Mouse (Mus musculus) gastrocnemius, postnatal 4 days (tissue): ENCODE measurements around the gene Nav2. TPM values are rescaled to one million over a fixed set of nuclear protein-coding genes. Genes with fewer than 3 reads are reported as not detected.

Experiments used
- DNase-seq, 2 experiments: peaks; one replicate each; pipeline ENCODE4 v3.0.0; 2021 to 2022; ENCODE audit warnings: low spot score in 2 of 2, mixed read lengths in 2 of 2
- total RNA-seq, 2 experiments: library from RNA; stranded (reverse); gene quantifications; 2 replicates each; pipeline ENCODE4 v1.2.3; 2021

The Nav2 gene
- total RNA-seq, 2 experiments from 2014 or later, result 79.5 to 86.2 TPM

- DNase-seq, result no peak
These were observed 435.4 kb downstream of the Nav2 start for GRCm38 (mm10) chr7:49343752-49344484.

DNA sequence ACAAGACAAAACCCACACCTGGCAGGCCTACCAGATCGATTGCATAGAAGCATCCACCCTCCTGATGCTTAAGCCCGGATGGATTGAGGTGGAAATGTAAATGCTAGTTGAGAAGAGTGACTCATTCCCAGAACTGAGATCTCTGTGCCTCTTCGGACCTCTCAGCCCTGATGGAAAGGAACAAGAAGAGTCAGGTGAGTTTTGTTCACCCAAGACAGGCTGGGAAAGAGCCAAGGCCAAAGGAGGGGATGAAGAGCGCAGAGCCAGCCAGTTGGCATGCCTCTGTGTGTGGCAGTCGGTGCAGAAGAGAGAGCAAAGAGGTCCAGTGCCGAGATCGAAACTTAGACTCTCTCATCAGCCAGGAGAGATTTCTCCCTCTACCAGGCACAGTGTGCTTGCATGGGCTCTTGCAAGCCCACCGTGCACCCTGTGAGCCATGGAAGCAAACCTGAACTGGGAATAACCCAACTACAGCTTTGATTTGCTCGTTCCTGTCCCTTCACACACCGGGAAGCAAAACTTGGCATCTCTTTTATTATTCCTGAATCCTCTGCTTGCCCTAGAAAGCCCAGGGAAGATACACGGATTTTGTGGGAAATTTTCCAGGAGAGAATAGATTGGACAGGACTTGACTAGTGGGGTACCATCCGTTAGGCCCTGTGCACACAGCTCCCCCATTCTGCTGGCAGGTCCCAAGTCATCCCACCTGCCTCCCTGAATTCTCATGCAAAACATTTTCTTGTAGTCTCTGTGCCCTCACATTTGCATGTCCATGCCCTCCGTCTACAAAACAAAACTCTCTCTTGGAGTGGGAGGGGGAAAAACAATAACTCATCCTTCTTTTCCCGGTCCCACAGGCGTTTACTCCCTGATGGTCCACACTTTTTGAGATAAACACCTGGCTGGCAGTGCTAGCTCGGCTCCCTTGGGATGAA lies 439.1 kb downstream of the Nav2 start:
- no peak for DNase-seq

DNA sequence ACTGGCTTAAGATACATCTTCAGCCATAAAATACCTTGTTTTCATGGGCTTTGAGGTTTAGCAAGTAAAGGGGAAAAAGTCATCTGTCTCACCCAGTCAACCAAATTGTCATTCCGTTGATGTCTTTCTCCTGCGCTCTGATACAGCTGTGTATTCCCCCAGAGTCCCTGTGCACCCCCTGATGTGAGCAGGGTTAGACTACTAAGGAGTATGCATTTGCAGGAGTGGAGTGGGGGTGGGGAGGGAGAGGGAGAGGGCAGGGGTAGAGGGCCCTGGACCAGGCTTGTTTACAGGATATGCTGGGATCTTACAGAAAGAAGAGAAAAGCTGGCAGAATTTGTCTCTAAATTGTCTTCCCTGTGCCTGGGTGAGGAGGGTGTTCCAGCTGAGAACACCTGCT lies 440.1 kb downstream of the Nav2 start:
- no peak for DNase-seq

GRCm38 (mm10) chr7:49350321-49351007 lies 441.9 kb downstream of the Nav2 start:
- DNase-seq, result no peak

DNA sequence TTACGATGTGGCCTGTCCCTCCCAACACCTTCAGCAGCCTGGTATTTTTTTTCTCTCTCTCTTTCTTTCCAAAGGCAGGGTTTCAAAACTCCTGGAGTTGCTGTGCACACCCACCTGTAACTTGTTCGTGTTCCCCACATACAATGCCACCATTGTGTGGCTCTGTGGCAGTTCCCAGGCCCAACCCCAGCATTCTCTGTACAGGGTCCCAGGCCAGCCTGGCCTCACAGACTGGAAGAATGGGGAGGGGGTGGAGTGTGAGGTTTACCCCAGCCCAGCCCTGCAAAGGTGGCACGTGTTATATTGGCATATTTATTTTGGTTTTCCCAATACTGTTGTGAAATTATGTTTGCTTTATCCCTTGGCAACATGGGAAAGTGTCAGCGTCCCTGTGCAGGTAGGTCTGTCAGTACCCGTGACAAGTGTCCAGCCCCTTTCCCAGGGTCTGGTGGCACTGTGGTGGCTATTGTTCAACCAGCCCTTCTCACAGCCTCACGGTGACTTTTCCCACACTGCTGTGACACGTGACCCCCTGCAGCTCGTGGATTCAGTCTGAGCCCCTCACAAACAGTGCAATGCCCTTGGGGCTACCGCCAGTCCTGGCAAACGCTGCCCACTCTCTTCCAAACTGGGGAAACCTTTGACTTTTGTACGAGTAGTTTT lies 443.2 kb downstream of the Nav2 start:
- DNase-seq, result no peak

DNA sequence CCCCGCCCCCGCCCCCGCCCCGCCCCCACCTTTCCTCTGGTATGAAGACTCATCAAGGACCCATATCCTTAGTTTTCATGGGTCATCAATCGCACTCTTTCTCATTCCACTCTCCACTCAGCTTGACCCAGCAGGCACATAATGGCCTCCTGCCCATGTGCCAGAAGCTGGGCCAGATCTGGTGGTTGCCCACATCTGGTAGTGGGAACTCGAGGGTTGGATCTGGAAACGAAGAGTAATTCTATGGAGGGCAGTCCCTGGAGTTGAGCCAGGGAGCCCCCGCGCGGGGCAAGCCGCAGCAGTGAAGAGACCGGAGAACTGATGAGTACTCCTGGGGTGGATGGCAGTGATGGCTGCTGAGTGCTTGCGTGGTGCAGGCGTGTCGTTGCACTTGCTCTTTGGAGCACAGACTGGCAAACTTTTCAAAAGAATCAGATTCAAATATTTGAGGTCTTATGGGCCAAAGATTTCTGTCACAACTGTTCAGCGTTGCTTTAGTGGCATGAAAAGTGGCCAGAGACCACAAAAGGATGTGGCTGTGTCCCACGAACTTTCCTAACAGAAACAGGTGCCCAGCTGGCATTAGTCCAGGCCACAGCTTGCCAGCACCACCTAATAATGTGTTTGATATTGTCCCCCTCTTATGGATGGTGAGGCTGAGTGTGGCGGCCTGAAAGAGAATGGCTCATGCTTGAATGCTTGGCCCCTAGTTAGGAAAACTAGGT lies 449.1 kb downstream of the Nav2 start:
- DNase-seq, result no peak

DNA sequence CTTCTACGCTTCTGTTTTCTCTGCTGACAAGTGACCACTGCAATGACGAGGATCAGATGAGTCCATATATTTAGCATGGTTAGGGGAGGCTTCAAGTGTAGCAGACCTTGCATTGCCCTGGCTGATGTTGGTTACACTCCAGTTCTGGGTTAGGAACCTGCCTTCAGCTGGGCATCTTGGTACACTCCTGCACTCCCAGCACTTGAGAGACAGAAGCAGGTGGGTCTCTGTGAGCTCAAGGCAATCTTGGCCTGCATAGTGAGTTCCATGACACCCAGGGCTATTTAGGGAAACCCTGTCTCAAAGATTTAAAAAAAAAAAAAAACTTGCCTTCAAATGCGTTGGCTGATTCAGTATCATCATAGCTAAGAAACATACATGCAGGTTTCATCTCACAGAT lies 450.6 kb downstream of the Nav2 start:
- DNase-seq, result no peak

DNA sequence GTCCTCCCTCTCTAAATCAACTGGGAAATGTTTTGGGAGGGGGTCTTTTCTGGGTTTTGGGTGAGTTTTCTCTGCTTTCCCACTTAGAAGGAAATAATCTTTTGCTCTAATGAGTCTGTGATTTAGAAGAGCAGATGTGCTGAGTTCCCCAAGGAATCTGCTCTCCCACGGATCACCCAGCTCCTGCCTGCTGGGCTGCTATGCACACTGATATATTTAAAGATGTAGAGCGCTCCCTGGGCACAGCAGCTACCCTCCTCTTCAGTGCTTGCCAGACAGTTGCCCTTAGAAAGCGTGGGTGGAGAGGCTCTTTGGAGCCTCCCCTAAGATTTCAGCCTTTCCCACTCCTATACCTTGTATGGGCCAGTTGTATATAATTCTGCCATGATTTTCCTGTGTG lies 452.1 kb downstream of the Nav2 start:
- no peak for DNase-seq

DNA sequence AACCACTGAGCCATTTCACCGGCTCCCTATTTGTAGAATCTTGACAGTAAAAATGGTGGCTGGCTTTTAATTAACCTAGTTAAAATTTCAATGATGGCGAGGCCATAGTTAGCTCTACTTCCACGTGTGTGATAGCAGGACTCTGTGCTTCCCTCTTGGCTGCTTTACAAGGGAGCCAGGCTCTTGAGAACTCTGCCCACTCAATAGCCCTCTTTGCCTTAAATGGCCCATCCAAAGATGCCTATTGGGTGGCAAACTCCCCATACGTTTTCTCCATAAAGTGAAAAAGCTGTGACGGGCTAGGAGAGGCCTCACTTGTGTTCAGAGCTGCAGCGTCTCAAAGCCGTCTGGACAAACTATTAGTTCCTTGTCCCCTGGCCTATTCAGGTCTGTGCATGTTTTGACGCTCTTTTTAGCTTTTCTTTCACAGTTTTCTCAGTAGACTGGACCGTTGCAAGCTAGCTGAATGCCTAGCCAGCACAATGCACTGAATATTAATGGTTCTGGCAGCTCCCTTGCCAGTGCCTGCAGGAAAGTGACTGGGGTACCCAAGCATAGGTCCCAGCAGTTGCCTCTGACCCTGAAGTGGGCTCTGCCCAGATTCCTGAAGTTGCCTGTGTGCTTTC lies 453.1 kb downstream of the Nav2 start:
- no peak for DNase-seq

- no peak for DNase-seq
These were observed 456.1 kb downstream of the Nav2 start for GRCm38 (mm10) chr7:49364486-49365162.

- no peak for DNase-seq
These were observed 460.1 kb downstream of the Nav2 start for GRCm38 (mm10) chr7:49368590-49368989.

DNA sequence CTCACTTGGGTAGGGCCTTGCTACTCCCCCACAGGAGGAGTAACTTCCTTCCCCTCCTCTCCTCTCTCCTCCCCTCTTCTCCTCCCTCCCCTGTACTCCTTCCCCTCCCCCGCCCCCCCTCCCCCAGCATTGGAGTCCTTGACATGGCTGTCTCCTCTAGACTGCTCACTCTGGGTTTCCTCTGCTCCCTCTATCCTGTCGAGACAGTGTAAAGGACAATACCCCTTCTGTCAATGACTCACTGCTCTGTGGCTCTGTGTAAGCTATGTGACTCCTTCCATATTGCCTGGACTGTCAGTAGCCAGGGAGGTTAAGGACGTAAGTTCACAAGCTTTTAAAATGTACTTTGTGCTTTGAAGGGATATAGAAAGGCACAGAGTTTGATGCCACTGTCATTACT lies 460.5 kb downstream of the Nav2 start:
- no peak for DNase-seq

GRCm38 (mm10) chr7:49369809-49370473 lies 461.4 kb downstream of the Nav2 start:
- no peak for DNase-seq

- no peak for DNase-seq
These were observed 462.8 kb downstream of the Nav2 start for GRCm38 (mm10) chr7:49371345-49371744.

- no peak for DNase-seq
These were observed 463.5 kb downstream of the Nav2 start for GRCm38 (mm10) chr7:49371972-49372371.

DNA sequence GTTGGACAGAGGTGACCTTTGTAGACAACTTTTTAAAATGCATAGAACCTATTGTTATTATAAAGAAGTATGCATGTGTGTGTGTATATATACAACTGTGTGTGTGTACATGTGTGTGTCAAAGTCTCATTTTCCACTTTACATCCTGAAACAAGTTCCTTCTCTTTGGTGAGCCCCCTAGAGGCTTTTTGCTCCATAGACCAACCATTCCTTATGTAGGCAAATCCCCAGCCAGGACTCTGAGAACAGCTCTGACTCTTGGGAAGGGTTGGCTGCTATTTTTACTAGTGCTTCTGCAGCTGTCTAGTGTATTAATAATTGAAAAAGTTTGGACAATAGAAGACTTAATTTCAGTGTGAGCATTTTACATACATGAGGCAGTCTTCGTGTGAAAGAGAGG lies 464.7 kb downstream of the Nav2 start:
- DNase-seq, result no peak

DNA sequence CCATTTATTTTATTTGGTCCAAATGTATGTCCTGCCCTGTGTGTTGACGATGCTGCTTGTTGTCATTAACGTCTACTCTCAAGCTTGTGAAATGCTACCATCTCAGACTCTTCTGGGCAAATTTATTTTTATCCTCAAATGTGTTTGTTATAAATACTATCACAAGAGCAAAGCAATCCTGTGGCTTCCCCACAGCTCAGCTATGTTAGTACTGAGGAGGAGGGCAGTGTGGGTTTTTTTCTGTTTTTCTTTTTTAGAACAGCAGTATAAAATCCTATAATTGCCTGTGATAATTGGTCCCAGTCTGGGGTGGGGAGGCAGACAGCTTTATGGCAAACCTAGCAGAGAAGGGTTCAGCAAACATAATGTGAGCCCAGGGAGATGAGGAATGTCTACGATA lies 465.1 kb downstream of the Nav2 start:
- DNase-seq, result no peak

- DNase-seq, result no peak
These were observed 467.0 kb downstream of the Nav2 start for GRCm38 (mm10) chr7:49375499-49375974.

- DNase-seq, result no peak
These were observed 470.1 kb downstream of the Nav2 start for GRCm38 (mm10) chr7:49378608-49379007.
